Mouse (Mus musculus) embryonic facial prominence, embryonic 15.5 days (tissue): Measurements from ENCODE around the gene Jak3. TPM values are rescaled to one million over a fixed set of nuclear protein-coding genes. Genes with fewer than 3 reads are reported as not detected.
"Not testable (repeated sequence)": the region's sequence is repeated elsewhere in the genome, so short reads cannot be mapped to it uniquely, and the experiment has no call there.

Experiments used
- ATAC-seq: fragments of 200-750 bp; cut with Nextera tagmentation; 2 replicates; pipeline ENCODE4 v1.8.0; 2017; ENCODE audit warnings: low read depth, moderate TSS enrichment; ENCODE audit not compliant: insufficient number of reproducible peaks, low FRiP score, low TSS enrichment
- H3K27ac ChIP-seq: fragments of 300-500 bp; sonication (generic); replicated peaks from 2 replicates; pipeline ENCODE4 v1.5.1; 2015; ENCODE audit warnings: mild to moderate bottlenecking, inconsistent platforms
- H3K27me3 ChIP-seq: fragments of 300-500 bp; sonication (generic); 2 replicates; pipeline ENCODE4 v1.6.1; 2015; ENCODE audit warnings: inconsistent platforms
- H3K36me3 ChIP-seq: fragments of 300-500 bp; sonication (generic); 2 replicates; pipeline ENCODE4 v1.6.1; 2015; ENCODE audit warnings: mild to moderate bottlenecking, inconsistent platforms
- H3K4me1 ChIP-seq: fragments of 300-500 bp; sonication (generic); 2 replicates; pipeline ENCODE4 v1.6.1; 2015; ENCODE audit warnings: inconsistent platforms
- H3K4me2 ChIP-seq: fragments of 300-500 bp; sonication (generic); replicated peaks from 2 replicates; pipeline ENCODE4 v1.6.1; 2015; ENCODE audit warnings: mild to moderate bottlenecking, inconsistent platforms
- H3K4me3 ChIP-seq: fragments of 300-500 bp; sonication (generic); replicated peaks from 2 replicates; pipeline ENCODE4 v1.5.1; 2015; ENCODE audit warnings: mild to moderate bottlenecking, inconsistent platforms
- H3K9ac ChIP-seq: fragments of 300-500 bp; sonication (generic); 2 replicates; pipeline ENCODE4 v1.6.1; 2015; ENCODE audit warnings: inconsistent platforms
- H3K9me3 ChIP-seq: fragments of 300-500 bp; sonication (generic); replicated peaks from 2 replicates; pipeline ENCODE4 v1.6.1; 2016; ENCODE audit warnings: inconsistent platforms
- WGBS: fragments of 180-500 bp; shearing (Covaris S2); methylation state at CpG from one replicate; pipeline ENCODE4 v1.1.7; 2015; 5-methylcytosine and 5-hydroxymethylcytosine counted together
- microRNA-seq: library from miRNA; unstranded; fragments of <30 nt; microRNA quantifications from one replicate; pipeline ENCODE4, GENCODE M21; 2016; ENCODE audit warnings: borderline number of aligned reads
- polyA plus RNA-seq: library from polyadenylated mRNA; unstranded; fragments of >200 nt; fragmentation: Nextera tagmentation; extraction: Ambion mirVana; gene quantifications from 2 replicates; pipeline ENCODE4 v1.2.1, GENCODE M21; 2015

Gene Jak3
- polyA plus RNA-seq, 1 experiment from 2014 or later, result 6.3 TPM

- ATAC-seq, result no peak
- 7% methylated on average over 20 of the region's 21 CpGs for WGBS
- Histone ChIP-seq H3K36me3 (no peaks in the 10 kb centered on the region), H3K4me2 (peak overlapping the region; percentile 54), H3K9me3 (no peaks in the 10 kb centered on the region), H3K9ac (no peak overlapping the region), H3K4me3 (peak overlapping the region; percentile 31), H3K27ac (no peak overlapping the region), H3K4me1 (peaks cover 19% of the 10 kb centered on the region), H3K27me3 (peaks cover 32% of the 10 kb centered on the region)
Measured at GRCm38 (mm10) chr8:71728240-71728785, 52.2 kb downstream of the Jak3 start.

GRCm38 (mm10) chr8:71728826-71729620, 52.9 kb downstream of the Jak3 start:
- peaks cover 19% of the 10 kb centered on the region for H3K4me1 ChIP-seq
- H3K9ac ChIP-seq, result no peak overlapping the region
- H3K4me3 ChIP-seq, result peak overlapping the region; percentile 31
- no peaks in the 10 kb centered on the region for H3K9me3 ChIP-seq
- peaks cover 32% of the 10 kb centered on the region for H3K27me3 ChIP-seq
- WGBS, result 2% methylated on average over 15 of the region's 16 CpGs
- no peak overlapping the region for H3K27ac ChIP-seq
- H3K36me3 ChIP-seq, result no peaks in the 10 kb centered on the region
- ATAC-seq, result no peak
- H3K4me2 ChIP-seq, result peak overlapping the region; percentile 54

GRCm38 (mm10) chr8:71731652-71732230, 55.6 kb downstream of the Jak3 start:
- H3K27me3 ChIP-seq, result peaks cover 11% of the 10 kb centered on the region; the same call in 1 of the 2 replicates
- H3K4me2 ChIP-seq, result no peak overlapping the region
- H3K4me3 ChIP-seq, result no peak overlapping the region
- H3K9ac ChIP-seq, result no peak overlapping the region
- H3K27ac ChIP-seq, result no peak overlapping the region
- H3K4me1 ChIP-seq, result peaks cover 10% of the 10 kb centered on the region; the same call in 1 of the 2 replicates
- no peak for ATAC-seq
- WGBS, result 53% methylated on average over 3 of the region's 3 CpGs
- no peaks in the 10 kb centered on the region for H3K36me3 ChIP-seq
- no peaks in the 10 kb centered on the region for H3K9me3 ChIP-seq

GRCm38 (mm10) chr8:71738316-71738715, 62.2 kb downstream of the Jak3 start:
- H3K27ac ChIP-seq, H3K4me3 ChIP-seq, H3K36me3 ChIP-seq, H3K9me3 ChIP-seq, H3K4me2 ChIP-seq, ATAC-seq, H3K27me3 ChIP-seq, H3K4me1 ChIP-seq, H3K9ac ChIP-seq: not testable (repeated sequence)

Small RNA genes within 50 kb of the gene (microRNA-seq; reads per million reads assigned to microRNA genes)
- gene Mir6769b, result not detected

Other genes with a start within 250 kb of the Jak3 start
- gene Abhd8, start 212.6 kb upstream of the Jak3 start, polyA plus RNA-seq, result 73.2 and 77.0 TPM in 2 replicates
- gene Mrpl34, start 211.3 kb upstream of the Jak3 start, polyA plus RNA-seq, result 115 and 122 TPM in 2 replicates
- 105 and 112 TPM in 2 replicates for gene Dda1, start 207.1 kb upstream of the Jak3 start, polyA plus RNA-seq
- 3.0 and 3.7 TPM in 2 replicates for gene Ano8, start 190.3 kb upstream of the Jak3 start, polyA plus RNA-seq
- 15.9 and 17.3 TPM in 2 replicates for gene Gtpbp3, start 188.2 kb upstream of the Jak3 start, polyA plus RNA-seq
- 61.4 and 62.8 TPM in 2 replicates for gene Plvap, start 164.5 kb upstream of the Jak3 start, polyA plus RNA-seq
- 2.4 and 3.0 TPM in 2 replicates for gene Ccdc194, start 150.6 kb upstream of the Jak3 start, polyA plus RNA-seq
- 34.8 and 35.5 TPM in 2 replicates for gene Bst2, start 138.8 kb upstream of the Jak3 start, polyA plus RNA-seq
- gene Mvb12a, start 133.4 kb upstream of the Jak3 start, polyA plus RNA-seq, result 86.8 and 92.9 TPM in 2 replicates
- gene Tmem221, start 117.4 kb upstream of the Jak3 start, polyA plus RNA-seq, result 1.2 and 1.7 TPM in 2 replicates
- gene Nxnl1, start 109.7 kb upstream of the Jak3 start, polyA plus RNA-seq, result 0.13 and 0.18 TPM in 2 replicates
- gene Slc27a1, start 107.4 kb upstream of the Jak3 start, polyA plus RNA-seq, result 51.1 and 55.7 TPM in 2 replicates
- gene Pgls, start 84.1 kb upstream of the Jak3 start, polyA plus RNA-seq, result 220 and 229 TPM in 2 replicates
- gene Fam129c, start 78.6 kb upstream of the Jak3 start, polyA plus RNA-seq, result 3.1 and 4.7 TPM in 2 replicates
- gene Colgalt1, start 65.3 kb upstream of the Jak3 start, polyA plus RNA-seq, result 94.6 and 98.9 TPM in 2 replicates
- 1.2 and 2.0 TPM in 2 replicates for gene Unc13a, start 4.5 kb upstream of the Jak3 start, polyA plus RNA-seq
- gene Insl3, start 12.9 kb downstream of the Jak3 start, polyA plus RNA-seq, result 1.1 TPM in 2 replicates
- 1.1 and 1.4 TPM in 2 replicates for gene B3gnt3, start 25.5 kb downstream of the Jak3 start, polyA plus RNA-seq
- gene Fcho1, start 49.4 kb downstream of the Jak3 start, polyA plus RNA-seq, result 8.1 and 9.8 TPM in 2 replicates
- 5.4 and 8.6 TPM in 2 replicates for gene Zfp709, start 205.7 kb downstream of the Jak3 start, polyA plus RNA-seq
- 6.3 and 7.0 TPM in 2 replicates for gene Zfp882, start 232.3 kb downstream of the Jak3 start, polyA plus RNA-seq
- 22.1 and 23.1 TPM in 2 replicates for gene Zfp617, start 232.3 kb downstream of the Jak3 start, polyA plus RNA-seq